Mouse (Mus musculus) heart, embryonic 16.5 days (tissue): Measurements from ENCODE around the gene Hist3h2ba. TPM values are rescaled to one million over a fixed set of nuclear protein-coding genes. Genes with fewer than 3 reads are reported as not detected.

Source experiments
- ATAC-seq: fragments of 200-750 bp; cut with Nextera tagmentation; replicated peaks from 2 replicates; pipeline ENCODE4 v1.8.0; 2017; ENCODE audit warnings: moderate number of reproducible peaks; ENCODE audit not compliant: insufficient read depth, low FRiP score; ENCODE audit errors: extremely low read depth
- H3K27ac ChIP-seq: fragments of 300-500 bp; sonication (generic); 2 replicates; pipeline ENCODE4 v1.5.1; 2014; ENCODE audit warnings: mild to moderate bottlenecking, low read length, control low read depth, moderate library complexity
- H3K27me3 ChIP-seq: fragments of 300-500 bp; sonication (generic); 2 replicates; pipeline ENCODE4 v1.6.1; 2014; ENCODE audit warnings: low read length, mixed read lengths; ENCODE audit not compliant: control insufficient read depth, insufficient read depth
- H3K36me3 ChIP-seq: fragments of 300-500 bp; sonication (generic); 2 replicates; pipeline ENCODE4 v1.6.1; 2014; ENCODE audit not compliant: control insufficient read depth, insufficient read depth
- H3K4me1 ChIP-seq: fragments of 300-500 bp; sonication (generic); 2 replicates; pipeline ENCODE4 v1.6.1; 2014; ENCODE audit warnings: low read length, mixed read lengths; ENCODE audit not compliant: control insufficient read depth, insufficient read depth
- H3K4me2 ChIP-seq: fragments of 300-500 bp; sonication (generic); 2 replicates; pipeline ENCODE4 v1.6.1; 2014; ENCODE audit warnings: low read depth, mild to moderate bottlenecking, control low read depth, low read length
- H3K4me3 ChIP-seq: fragments of 300-500 bp; sonication (generic); 2 replicates; pipeline ENCODE4 v1.5.1; 2014; ENCODE audit warnings: mild to moderate bottlenecking, control low read depth, low read length
- H3K9ac ChIP-seq: fragments of 300-500 bp; sonication (generic); 2 replicates; pipeline ENCODE4 v1.6.1; 2014; ENCODE audit warnings: low read length, control low read depth
- H3K9me3 ChIP-seq: fragments of 300-500 bp; sonication (generic); replicated peaks from 2 replicates; pipeline ENCODE4 v1.6.1; 2016; ENCODE audit warnings: low read length; ENCODE audit not compliant: control insufficient read depth
- WGBS: fragments of 180-500 bp; shearing (Covaris S2); extraction: QIAGEN DNeasy Blood & Tissue Kit; methylation state at CpG from one replicate; pipeline ENCODE4 v1.1.7; 2014; 5-methylcytosine and 5-hydroxymethylcytosine counted together
- polyA plus RNA-seq: library from polyadenylated mRNA; unstranded; fragments of >200 nt; fragmentation: Nextera tagmentation; extraction: Ambion mirVana; gene quantifications from 2 replicates; pipeline ENCODE4 v1.2.1, GENCODE M21; 2015

Gene Hist3h2ba
- polyA plus RNA-seq, 1 experiment from 2014 or later: 27.5 TPM

GRCm38 (mm10) chr11:58989166-58989565, 40.4 kb downstream of the Hist3h2ba start:
- H3K4me2 ChIP-seq: no peak overlapping the region
- H3K4me3 ChIP-seq: no peak overlapping the region
- no peaks in the 10 kb centered on the region for H3K27me3 ChIP-seq
- ATAC-seq: no peak
- no peak overlapping the region for H3K9ac ChIP-seq
- peaks cover 42% of the 10 kb centered on the region for H3K36me3 ChIP-seq
- peaks cover 95% of the 10 kb centered on the region for H3K4me1 ChIP-seq
- peak overlapping the region; percentile 95; the same call in 1 of the 2 replicates for H3K27ac ChIP-seq
- 93% methylated on average over 4 of the region's 4 CpGs for WGBS
- H3K9me3 ChIP-seq: no peaks in the 10 kb centered on the region

- peak overlapping the region; percentile 19; the same call in 1 of the 2 replicates for H3K4me2 ChIP-seq
- H3K4me1 ChIP-seq: peaks cover 95% of the 10 kb centered on the region
- H3K36me3 ChIP-seq: peaks cover 34% of the 10 kb centered on the region
- no peak for ATAC-seq
- peak overlapping the region; percentile 64 for H3K9ac ChIP-seq
- H3K27ac ChIP-seq: peak overlapping the region; percentile 97
- no peak overlapping the region for H3K4me3 ChIP-seq
- H3K27me3 ChIP-seq: no peaks in the 10 kb centered on the region
- H3K9me3 ChIP-seq: no peaks in the 10 kb centered on the region
- 51% methylated on average over 17 of the region's 17 CpGs for WGBS
Observed at GRCm38 (mm10) chr11:58990141-58990540, 41.4 kb downstream of the Hist3h2ba start.

- Histone ChIP-seq H3K9me3 (no peaks in the 10 kb centered on the region), H3K4me2 (peak overlapping the region; percentile 19; the same call in 1 of the 2 replicates), H3K4me3 (no peak overlapping the region), H3K4me1 (peaks cover 95% of the 10 kb centered on the region), H3K27ac (peak overlapping the region; percentile 97), H3K27me3 (no peaks in the 10 kb centered on the region), H3K36me3 (peaks cover 29% of the 10 kb centered on the region), H3K9ac (peak overlapping the region; percentile 64)
- peak; percentile 86 for ATAC-seq
- 28% methylated on average over 9 of the region's 9 CpGs for WGBS
Observed at GRCm38 (mm10) chr11:58990794-58991193, 42.1 kb downstream of the Hist3h2ba start.

GRCm38 (mm10) chr11:58991911-58992310, 43.2 kb downstream of the Hist3h2ba start:
- no peak for ATAC-seq
- Histone ChIP-seq H3K36me3 (peaks cover 24% of the 10 kb centered on the region), H3K4me3 (no peak overlapping the region), H3K9me3 (no peaks in the 10 kb centered on the region), H3K9ac (peak overlapping the region; percentile 18; the same call in 1 of the 2 replicates), H3K4me1 (peaks cover 95% of the 10 kb centered on the region), H3K4me2 (no peak overlapping the region), H3K27ac (peak overlapping the region; percentile 97), H3K27me3 (no peaks in the 10 kb centered on the region)
- WGBS: 70% methylated on average over 3 of the region's 3 CpGs

GRCm38 (mm10) chr11:58993091-58993670, 44.5 kb downstream of the Hist3h2ba start:
- peaks cover 92% of the 10 kb centered on the region for H3K4me1 ChIP-seq
- WGBS: 61% methylated on average over 6 of the region's 6 CpGs
- no peak overlapping the region for H3K4me3 ChIP-seq
- no peak overlapping the region for H3K9ac ChIP-seq
- H3K9me3 ChIP-seq: no peaks in the 10 kb centered on the region
- no peak overlapping the region for H3K4me2 ChIP-seq
- no peak for ATAC-seq
- peak overlapping the region; percentile 97 for H3K27ac ChIP-seq
- H3K27me3 ChIP-seq: no peaks in the 10 kb centered on the region
- peaks cover 15% of the 10 kb centered on the region for H3K36me3 ChIP-seq

GRCm38 (mm10) chr11:58994337-58994826, 45.7 kb downstream of the Hist3h2ba start:
- Histone ChIP-seq H3K36me3 (peaks cover 5% of the 10 kb centered on the region; the same call in 1 of the 2 replicates), H3K9me3 (no peaks in the 10 kb centered on the region), H3K4me3 (peak overlapping the region; percentile 30), H3K4me2 (peak overlapping the region; percentile 61), H3K27ac (peak overlapping the region; percentile 59), H3K9ac (peak overlapping the region; percentile 65), H3K27me3 (no peaks in the 10 kb centered on the region), H3K4me1 (peaks cover 87% of the 10 kb centered on the region)
- WGBS: 8% methylated on average over 35 of the region's 35 CpGs
- peak; percentile 18; the same call in 1 of the 2 replicates for ATAC-seq

- Histone ChIP-seq H3K9ac (no peak overlapping the region), H3K4me3 (no peak overlapping the region)
- no peak for ATAC-seq
Observed at GRCm38 (mm10) chr11:58995061-58995806, 46.5 kb downstream of the Hist3h2ba start.

GRCm38 (mm10) chr11:58995807-58996370, 47.2 kb downstream of the Hist3h2ba start:
- Histone ChIP-seq H3K9me3 (no peaks in the 10 kb centered on the region), H3K4me1 (peaks cover 83% of the 10 kb centered on the region), H3K4me2 (peak overlapping the region; percentile 75), H3K27ac (no peak overlapping the region), H3K27me3 (no peaks in the 10 kb centered on the region), H3K4me3 (no peak overlapping the region), H3K36me3 (no peaks in the 10 kb centered on the region; the same call in 1 of the 2 replicates), H3K9ac (peak overlapping the region; percentile 41; the same call in 1 of the 2 replicates)
- WGBS: 41% methylated on average over 12 of the region's 12 CpGs
- ATAC-seq: no peak

More at GRCm38 (mm10) chr11:58995061-58995806, 46.5 kb downstream of the Hist3h2ba start:
- no peak overlapping the region for H3K27ac ChIP-seq
- peak overlapping the region; percentile 75 for H3K4me2 ChIP-seq
- H3K27me3 ChIP-seq: no peaks in the 10 kb centered on the region
- H3K4me1 ChIP-seq: peaks cover 87% of the 10 kb centered on the region
- H3K9me3 ChIP-seq: no peaks in the 10 kb centered on the region
- H3K36me3 ChIP-seq: peaks cover 3% of the 10 kb centered on the region; the same call in 1 of the 2 replicates
- WGBS: 83% methylated on average over 9 of the region's 9 CpGs
